Mouse (Mus musculus) layer of hippocampus, adult 9-11 months (tissue): ENCODE results near the gene Tpgs1.
A peak's percentile ranks its signal among the peaks of the same experiment; 100 is the strongest.

ENCODE experiments used
- DNase-seq: peaks from one replicate; pipeline ENCODE4 v3.0.0; 2022

Gene Tpgs1

GRCm38 (mm10) chr10:79669576-79670057 lies 448 bp downstream of the Tpgs1 start:
- peak; percentile 81 for DNase-seq

DNA sequence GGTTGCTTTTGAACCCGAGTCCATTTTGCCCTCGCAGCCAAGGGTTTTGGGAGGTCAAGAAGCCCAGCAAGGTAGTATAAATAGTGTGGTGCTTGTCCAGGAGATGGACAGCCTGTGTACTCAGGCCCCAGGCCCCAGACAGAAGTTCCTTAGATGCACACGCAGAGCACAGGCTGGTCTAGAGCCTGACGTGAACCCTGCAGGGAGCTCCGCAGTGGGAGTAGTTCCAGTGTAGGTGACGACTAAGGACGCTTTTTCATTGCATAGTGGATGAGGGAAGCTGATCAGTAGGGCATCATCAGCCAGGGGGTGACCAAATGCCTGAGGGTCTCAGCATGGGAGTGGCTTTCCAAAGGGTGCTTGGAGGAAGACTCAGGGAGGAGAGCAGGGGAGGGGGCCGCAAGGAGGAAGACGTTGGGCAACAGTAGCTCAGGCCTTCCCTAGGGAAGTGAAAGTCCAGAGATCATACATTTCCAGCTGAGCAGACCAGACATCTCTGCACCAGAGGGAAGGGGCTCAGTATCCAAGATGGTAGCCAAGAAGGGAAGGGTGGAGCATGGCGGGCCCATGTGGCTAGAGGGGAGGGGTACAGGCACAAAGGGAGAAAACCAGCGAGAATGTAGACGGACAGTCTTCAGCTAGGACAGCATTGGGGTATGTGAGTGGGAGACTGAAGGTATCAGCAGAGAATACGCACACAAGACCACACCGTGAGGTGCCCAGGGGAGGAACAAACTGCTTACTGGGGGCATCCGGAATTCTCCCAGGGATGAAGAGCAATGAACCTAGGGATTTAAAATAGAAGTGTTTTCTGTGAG lies 1.1 kb downstream of the Tpgs1 start:
- DNase-seq, result no peak

DNA sequence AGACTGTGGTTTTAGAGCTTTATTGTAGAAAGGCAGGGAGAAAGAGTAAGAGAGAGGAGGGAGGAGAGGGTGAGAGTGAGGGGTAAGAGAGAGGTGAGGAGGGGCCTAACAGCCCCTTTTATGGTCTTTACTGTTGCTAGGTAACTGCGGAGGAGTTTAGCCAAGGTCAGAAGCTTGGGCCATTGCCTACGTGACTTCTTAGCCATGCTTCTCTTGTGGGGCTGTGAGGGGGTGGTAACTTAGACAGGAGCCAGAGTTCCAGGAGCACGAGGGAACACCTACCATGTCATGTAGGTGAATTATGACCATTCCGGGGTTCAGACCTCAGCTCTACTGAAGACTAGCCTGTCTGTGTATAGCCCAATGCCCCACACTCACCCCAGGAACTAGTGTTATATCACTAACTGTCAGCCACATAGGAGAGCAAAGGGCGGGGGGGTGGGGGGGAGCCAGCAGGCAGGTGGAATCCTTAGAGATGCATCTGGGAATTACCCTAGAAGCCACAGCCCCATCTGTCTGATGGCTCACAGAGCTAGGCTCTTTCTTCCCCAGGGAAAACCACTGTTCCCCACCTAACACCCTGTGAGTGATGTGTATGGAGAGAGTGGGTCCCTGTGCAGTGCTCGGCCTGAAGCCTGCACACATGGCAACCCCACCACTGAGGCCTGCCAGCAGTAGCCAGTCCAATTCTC lies 2.4 kb downstream of the Tpgs1 start:
- no peak for DNase-seq

DNA sequence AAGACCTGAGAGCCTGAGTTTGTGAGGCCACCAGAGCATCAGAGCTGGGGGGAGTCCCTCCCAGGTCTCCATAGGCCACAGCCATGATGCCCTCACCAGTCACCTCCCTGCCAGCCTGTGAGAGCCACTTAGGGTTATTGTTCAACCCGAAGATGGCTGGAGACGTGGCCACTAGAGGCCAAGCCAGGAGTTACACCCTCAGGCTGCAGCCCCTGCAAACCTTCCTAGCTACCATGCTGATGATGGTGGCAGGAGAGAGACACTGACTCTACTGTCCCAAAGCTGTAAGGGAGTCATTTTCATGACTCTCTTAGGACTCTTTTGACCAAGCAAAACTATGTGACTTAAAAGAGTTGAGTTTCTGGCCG lies 2.9 kb downstream of the Tpgs1 start:
- DNase-seq, result no peak

- no peak for DNase-seq
These were observed 3.9 kb downstream of the Tpgs1 start for GRCm38 (mm10) chr10:79673054-79673453.

DNA sequence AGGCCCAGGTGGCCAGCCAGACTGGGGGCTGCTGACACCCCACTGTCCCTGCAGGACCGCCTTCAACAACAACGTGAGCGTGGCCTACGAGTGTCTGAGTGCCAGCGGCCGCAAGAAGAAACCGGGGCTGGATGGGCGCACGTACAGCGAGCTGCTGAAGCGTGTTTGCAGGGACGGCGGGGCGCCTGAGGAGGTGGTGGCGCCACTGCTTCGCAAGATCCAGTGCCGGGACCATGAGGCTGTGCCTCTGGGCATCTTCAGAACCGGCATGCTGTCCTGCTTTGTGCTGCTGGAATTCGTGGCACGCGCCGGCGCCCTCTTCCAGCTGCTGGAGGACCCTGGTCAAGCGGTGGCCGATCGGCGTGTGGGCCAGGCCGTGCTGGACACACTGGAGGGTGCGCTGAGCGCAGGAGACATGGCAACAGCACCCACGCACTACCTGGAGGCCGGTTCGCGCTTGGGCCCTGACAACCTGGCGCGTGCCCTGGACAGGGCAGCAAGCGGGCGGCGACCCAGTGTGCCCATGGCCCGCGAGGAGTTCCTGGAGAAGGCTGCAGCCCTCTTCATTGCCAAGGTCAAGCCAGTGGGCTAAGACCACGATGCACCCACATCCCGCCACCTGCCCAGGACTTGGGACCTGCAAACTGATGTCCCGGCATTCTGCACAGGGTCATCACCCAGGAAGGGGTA lies 6.3 kb downstream of the Tpgs1 start:
- DNase-seq, result no peak

GRCm38 (mm10) chr10:79680606-79681495 lies 11.7 kb downstream of the Tpgs1 start:
- peak; percentile 63 for DNase-seq

DNA sequence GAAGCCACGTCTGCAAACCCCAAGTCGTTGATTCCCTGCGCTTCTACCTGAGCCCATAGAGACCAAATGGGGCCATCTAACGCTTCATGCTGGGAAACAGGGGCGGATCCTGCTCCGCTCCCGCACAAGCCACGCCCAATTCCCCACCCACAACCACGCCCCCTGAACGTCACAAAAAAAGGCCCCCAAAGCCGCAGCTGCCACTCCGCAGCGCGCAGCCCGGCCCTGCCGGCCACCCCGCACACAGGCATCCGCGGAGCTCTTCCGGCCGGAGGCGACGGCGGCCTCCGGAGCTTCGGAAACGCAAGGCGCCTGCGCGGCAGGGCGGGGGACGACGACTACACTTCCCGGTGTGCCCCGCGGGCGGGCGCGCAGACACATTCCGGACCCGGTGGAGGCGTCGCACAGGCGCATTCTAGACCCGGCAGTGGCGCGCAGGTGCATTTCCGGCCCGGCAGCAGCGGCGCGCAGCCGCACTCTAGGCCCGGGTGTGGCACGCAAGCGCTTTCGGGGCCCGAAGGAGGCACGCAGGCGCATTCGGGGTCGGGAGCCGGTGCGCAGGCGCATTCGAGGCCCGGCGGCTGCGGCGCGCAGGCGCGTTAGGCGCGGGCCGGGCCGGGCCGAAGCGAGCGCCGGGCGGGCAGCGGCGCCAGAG lies 12.5 kb downstream of the Tpgs1 start, which contains the start of gene Cdc34:
Gene Cdc34 (plus strand): TSS at position 605 of the 655 bp plus-strand sequence.
- DNase-seq, result peak; percentile 100

DNA sequence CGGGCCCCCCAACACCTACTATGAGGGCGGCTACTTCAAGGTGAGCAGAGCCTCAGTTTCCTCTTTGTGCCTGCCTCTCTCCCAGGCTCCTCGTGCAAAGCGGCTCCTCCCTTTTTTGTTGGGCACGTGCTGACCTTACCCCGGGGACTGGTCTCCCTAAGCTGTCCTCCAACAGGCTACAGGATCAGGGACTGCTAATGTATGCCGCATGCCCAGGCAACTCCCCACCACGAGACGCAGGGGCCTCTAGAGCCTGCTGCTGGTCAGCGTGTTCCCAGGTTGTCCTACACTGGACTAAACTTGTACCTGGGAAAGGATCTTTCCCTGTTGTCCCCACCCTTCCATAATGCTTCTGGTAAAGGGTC lies 13.4 kb downstream of the Tpgs1 start:
- peak; percentile 62 for DNase-seq

DNA sequence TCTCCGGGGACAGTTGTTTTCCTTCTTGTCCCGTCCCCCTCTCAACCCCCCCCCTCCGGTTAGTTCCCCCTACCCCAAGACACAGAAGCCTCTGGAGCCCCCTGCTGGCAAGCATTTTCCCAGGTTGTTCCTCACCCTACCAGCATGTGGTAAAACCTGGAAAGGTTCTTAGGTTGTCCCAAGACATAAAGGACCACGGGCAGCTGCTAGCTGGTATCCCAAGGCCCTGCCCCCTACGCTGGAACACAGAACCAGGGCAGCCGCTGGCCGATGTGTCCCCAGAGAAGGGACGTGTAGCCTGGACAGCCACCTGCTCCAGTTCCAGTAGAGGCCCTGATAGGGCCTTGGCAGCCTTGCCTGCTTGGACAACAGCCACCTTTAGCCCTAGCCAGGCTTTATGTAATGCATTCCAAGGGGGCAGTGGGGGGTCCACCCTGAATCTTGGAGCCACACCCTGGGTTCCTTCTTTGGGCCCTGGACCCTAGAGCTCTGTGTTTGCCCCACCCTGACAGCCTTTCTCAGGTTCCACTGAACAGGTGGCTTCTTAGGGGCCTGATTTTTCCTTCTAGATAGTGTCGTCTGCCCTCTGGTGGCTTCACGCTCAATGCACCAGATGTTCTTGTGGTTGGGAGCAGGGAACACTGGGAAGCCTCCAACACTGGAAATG lies 13.9 kb downstream of the Tpgs1 start:
- peak; percentile 69 for DNase-seq

- DNase-seq, result no peak
These were observed 14.8 kb downstream of the Tpgs1 start for GRCm38 (mm10) chr10:79683726-79684640.

- DNase-seq, result no peak
These were observed 15.8 kb downstream of the Tpgs1 start for GRCm38 (mm10) chr10:79684770-79685600.

DNA sequence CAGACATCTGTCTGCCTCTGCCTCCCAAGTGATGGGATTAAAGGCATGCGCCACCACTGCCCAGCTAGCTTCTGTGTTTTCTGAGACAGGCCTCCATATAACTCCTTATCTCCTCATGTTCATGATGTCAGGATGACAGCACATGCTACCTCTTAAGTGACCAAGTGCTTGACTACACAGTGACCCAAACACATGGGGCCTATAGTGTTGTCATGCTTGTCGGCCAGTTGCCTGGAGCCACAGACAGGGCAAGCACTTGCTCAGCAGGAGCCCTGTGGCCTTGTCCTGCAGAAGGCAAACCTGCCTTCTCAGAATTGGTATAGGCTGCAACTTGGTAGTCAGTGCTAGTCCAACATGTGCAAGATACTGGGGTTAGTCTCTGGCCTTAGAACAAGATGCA lies 17.1 kb downstream of the Tpgs1 start:
- DNase-seq, result no peak

- DNase-seq, result no peak
These were observed 17.5 kb downstream of the Tpgs1 start for GRCm38 (mm10) chr10:79686691-79687090.

GRCm38 (mm10) chr10:79687513-79687912 lies 18.3 kb downstream of the Tpgs1 start:
- DNase-seq, result no peak

DNA sequence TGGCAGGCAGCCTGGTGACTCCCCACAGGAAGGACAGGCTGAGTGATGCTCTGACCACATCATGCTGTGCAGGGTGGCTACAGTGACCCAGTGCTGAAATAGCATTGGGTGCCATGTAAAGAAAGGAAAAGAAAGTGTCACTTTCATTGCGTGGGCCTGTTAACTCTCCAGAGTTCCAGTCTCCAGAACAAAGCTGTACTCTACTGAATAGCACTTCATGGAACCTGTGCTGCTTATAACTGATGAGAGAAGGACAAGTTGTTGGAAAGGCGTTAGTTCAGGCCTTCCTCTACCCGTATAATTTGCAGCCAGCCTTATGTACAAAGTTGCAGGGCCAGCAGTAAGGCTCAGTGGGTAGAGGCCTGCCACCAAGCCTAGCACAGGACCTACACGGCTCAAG lies 19.6 kb downstream of the Tpgs1 start, which contains the start of gene Gzmm:
Gene Gzmm (plus strand): TSS at position 301 of the 400 bp plus-strand sequence.
- no peak for DNase-seq

GRCm38 (mm10) chr10:79689178-79689577 lies 20.0 kb downstream of the Tpgs1 start:
- DNase-seq, result no peak

DNA sequence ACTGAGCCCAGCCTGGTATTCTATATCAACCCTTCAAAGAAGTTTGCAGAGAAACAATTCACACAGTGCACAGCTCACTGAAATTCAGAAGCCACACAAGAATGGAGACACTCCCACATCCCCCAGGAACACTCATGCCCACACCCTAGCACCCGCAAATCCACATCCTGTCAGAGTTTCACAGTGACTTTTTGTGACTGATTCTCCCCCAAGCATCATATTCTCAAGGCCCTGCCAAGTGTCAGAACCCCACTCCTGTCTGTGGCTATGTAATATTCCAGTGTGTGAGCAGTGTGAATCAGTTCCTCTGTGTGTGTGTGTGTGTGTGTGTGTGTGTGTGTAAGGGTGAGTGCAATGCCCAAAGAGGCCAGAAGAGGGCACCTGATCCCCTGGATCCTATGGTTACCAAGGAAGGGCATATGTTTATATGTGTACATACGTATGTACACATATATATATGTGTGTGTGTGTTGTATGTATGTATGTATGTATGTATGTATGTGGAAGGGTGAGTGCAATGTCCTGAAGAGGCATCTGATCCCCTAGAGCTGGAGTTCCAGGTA lies 22.9 kb downstream of the Tpgs1 start:
- DNase-seq, result no peak
